Mouse (Mus musculus): ENCODE measurements around the gene Syndig1l.

DNA sequence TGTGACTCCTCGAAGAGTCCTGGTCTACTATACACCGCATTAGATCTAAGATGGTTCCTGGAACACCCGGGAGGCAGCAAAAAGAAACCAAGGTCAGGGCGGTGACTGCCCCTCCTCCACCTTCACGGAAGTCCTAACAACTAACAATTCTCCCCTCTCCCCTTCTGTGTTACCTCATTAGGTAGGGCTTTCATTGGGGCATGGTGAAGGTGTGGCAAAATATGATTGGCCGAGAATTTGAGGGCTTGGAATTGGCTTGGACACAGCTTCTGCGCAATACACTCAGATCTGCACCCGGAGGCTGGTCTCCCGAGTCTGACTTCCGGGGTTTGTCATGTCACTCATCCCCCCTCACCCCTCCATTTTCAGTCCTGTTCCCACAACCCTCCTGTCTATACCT, 29.8 kb upstream of the Syndig1l start:
- TF ChIP-seq CTCF (IDR thresholded peaks at IDR 0.05; ENCODE audit: borderline replicate concordance, control insufficient read depth, extremely low read depth, insufficient read depth, low read length, poor library complexity): no peak
- TF ChIP-seq POLR2A (IDR thresholded peaks at IDR 0.05; ENCODE audit: control insufficient read depth, extremely low read depth, insufficient read depth, low read length, poor library complexity): no peak

Measured in thymus, adult 2 months (tissue).